Comparison of ENCODE assay signal across 7 mouse cellular contexts in the genomic region with DNA sequence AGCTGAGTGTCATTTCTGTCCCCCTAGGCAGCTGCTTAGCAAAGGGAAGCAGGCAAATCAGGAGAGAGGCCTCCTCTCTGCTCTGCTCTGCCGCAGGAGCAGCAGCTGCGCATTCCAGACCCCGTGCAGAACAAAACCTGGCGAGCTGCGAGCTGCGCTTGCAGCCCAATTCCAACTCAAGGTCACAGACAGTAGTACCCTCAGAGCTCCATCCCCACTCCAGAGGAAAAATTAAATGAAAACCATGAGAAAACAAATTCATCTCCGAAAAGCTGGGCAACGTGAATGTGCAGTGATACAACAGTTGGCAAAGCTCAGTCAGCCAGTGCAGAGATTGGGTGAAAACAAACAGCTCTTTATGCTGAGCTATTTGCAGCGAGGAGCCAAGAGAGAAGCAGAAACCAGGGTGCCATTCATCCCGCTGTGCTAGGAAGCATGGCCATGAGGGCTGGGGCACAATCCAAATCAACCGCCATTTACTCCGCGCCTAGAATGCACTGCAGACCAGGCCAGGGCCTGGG. TPM values are rescaled to one million over a fixed set of nuclear protein-coding genes. Genes with fewer than 3 reads are reported as not detected.
DNase-seq lines count a peak whose midpoint lies in the region; ATAC-seq and TF ChIP-seq lines count a peak whose summit lies in the region.

No protein-coding gene starts in this region.

- H3K27me3 ChIP-seq in cerebellum, adult 2 months (ENCODE audit: control insufficient read depth, insufficient read depth, low read length) = no peaks in the 10 kb centered on the region; the same call in 1 of the 2 replicates
- H3K27me3 ChIP-seq in embryonic facial prominence, embryonic 14.5 days (replicated peaks; ENCODE audit: control insufficient read depth, insufficient read depth, low read length) = no peaks in the 10 kb centered on the region
- no peaks in the 10 kb centered on the region for H3K27me3 ChIP-seq in heart, postnatal 0 days (ENCODE audit: control insufficient read depth, insufficient read depth, low read length)
- H3K27me3 ChIP-seq in myocyte (ENCODE audit: control insufficient read depth, insufficient read depth, insufficient read length) = no peaks in the 10 kb centered on the region

- peak overlapping the region; percentile 71 for H3K27ac ChIP-seq in cerebellum, adult 2 months (ENCODE audit: insufficient read depth, low read length)
- peak overlapping the region; percentile 78 for H3K27ac ChIP-seq in embryonic facial prominence, embryonic 14.5 days (replicated peaks; ENCODE audit: low read depth, low read length)
- H3K27ac ChIP-seq in heart, postnatal 0 days (ENCODE audit: low read depth) = peak overlapping the region; percentile 88

- TF ChIP-seq POLR2A in cerebellum, adult 2 months (IDR thresholded peaks at IDR 0.05; ENCODE audit: borderline replicate concordance, insufficient read depth, low read length) = no peak
- no peak for TF ChIP-seq POLR2A in myocyte (IDR thresholded peaks at IDR 0.05; ENCODE audit: insufficient read length, low read depth)

- peak; percentile 57 to 64 for DNase-seq in cerebellum, adult 2 months
- DNase-seq in embryonic facial prominence, embryonic 14.5 days (ENCODE audit: low spot score) = peak; percentile 83
- peak; percentile 78 for DNase-seq in heart, postnatal 0 days (ENCODE audit: low spot score)
- DNase-seq in left cerebral cortex, postnatal 10 days (ENCODE audit: extremely low spot score in 1 of 2, low spot score in 2 of 2) = peak; percentile 50 to 55

- TF ChIP-seq EP300 in heart, postnatal 0 days (IDR thresholded peaks at IDR 0.05; ENCODE audit: low read depth) = no peak

- intact Hi-C loops in left cerebral cortex, postnatal 10 days (cut with DNase I) = loop anchor here (10.0 kb wide), 1 partner anchor 49 kb away; the partner anchor contains the start of genes Mrpl48 and Rab6a

- no peak overlapping the region for H3K4me3 ChIP-seq in cerebellum, adult 2 months (replicated peaks; ENCODE audit: insufficient read depth, low read depth, low read length)
- no peak overlapping the region for H3K4me3 ChIP-seq in embryonic facial prominence, embryonic 14.5 days (ENCODE audit: low read depth, low read length)
- 0 out of 2 replicates have a peak overlapping the region, but pooled peaks have one; percentile 5 for H3K4me3 ChIP-seq in heart, postnatal 0 days (ENCODE audit: low read depth, low read length)
- no peak overlapping the region for H3K4me3 ChIP-seq in myocyte

- TF ChIP-seq CTCF in cerebellum, adult 2 months (IDR thresholded peaks at IDR 0.05; ENCODE audit: borderline replicate concordance, insufficient read depth, low read depth, low read length) = no peak
- TF ChIP-seq CTCF in heart, postnatal 0 days (IDR thresholded peaks at IDR 0.05; ENCODE audit: low read depth) = no peak

- no peak overlapping the region for H3ac ChIP-seq in myocyte (ENCODE audit: control insufficient read depth, insufficient read length)

- H3K36me3 ChIP-seq in embryonic facial prominence, embryonic 14.5 days (ENCODE audit: control insufficient read depth, insufficient read depth, low read length) = peaks cover 15% of the 10 kb centered on the region; the same call in 1 of the 2 replicates
- H3K36me3 ChIP-seq in heart, postnatal 0 days (replicated peaks; ENCODE audit: control insufficient read depth, insufficient read depth, low read length) = peaks cover 18% of the 10 kb centered on the region
- H3K36me3 ChIP-seq in myocyte (ENCODE audit: control insufficient read depth, insufficient read depth) = no peaks in the 10 kb centered on the region

- H3K9me3 ChIP-seq in embryonic facial prominence, embryonic 14.5 days (ENCODE audit: control insufficient read depth, low read length) = no peaks in the 10 kb centered on the region
- H3K9me3 ChIP-seq in heart, postnatal 0 days (replicated peaks; ENCODE audit: control insufficient read depth, low read length) = no peaks in the 10 kb centered on the region

- peak overlapping the region; percentile 32 for H3K4me2 ChIP-seq in embryonic facial prominence, embryonic 14.5 days (ENCODE audit: low read depth, low read length)
- H3K4me2 ChIP-seq in heart, postnatal 0 days (ENCODE audit: low read depth, low read length) = peak overlapping the region; percentile 37; the same call in 1 of the 2 replicates
- peak overlapping the region; percentile 8 for H3K4me2 ChIP-seq in myocyte (ENCODE audit: low read depth)

- ATAC-seq in embryonic facial prominence, embryonic 14.5 days (ENCODE audit: low read depth) = peak; percentile 91
- peak; percentile 89 for ATAC-seq in heart, postnatal 0 days (ENCODE audit: insufficient read depth, low read depth)
- no peak for ATAC-seq in megakaryocyte-erythroid progenitor cell, adult 5-6 weeks (replicated peaks; ENCODE audit: low FRiP score, low TSS enrichment, poor library complexity, severe bottlenecking)
- ATAC-seq in megakaryocyte, adult 5-6 weeks (ENCODE audit: poor library complexity, severe bottlenecking) = no peak

- H3K79me2 ChIP-seq in myocyte (ENCODE audit: control insufficient read depth, insufficient read depth) = no peaks in the 10 kb centered on the region

- peak overlapping the region; percentile 30 for H3K9ac ChIP-seq in embryonic facial prominence, embryonic 14.5 days (ENCODE audit: low read depth, low read length)
- no peak overlapping the region for H3K9ac ChIP-seq in heart, postnatal 0 days (replicated peaks; ENCODE audit: low read depth, low read length)

- H3K4me1 ChIP-seq in cerebellum, adult 2 months (ENCODE audit: control insufficient read depth, insufficient read depth, low read length) = peaks cover 4% of the 10 kb centered on the region; the same call in 1 of the 2 replicates
- H3K4me1 ChIP-seq in embryonic facial prominence, embryonic 14.5 days (ENCODE audit: control insufficient read depth, insufficient read depth, low read length) = peaks cover 9% of the 10 kb centered on the region; the same call in 1 of the 2 replicates
- peaks cover 12% of the 10 kb centered on the region; the same call in 1 of the 2 replicates for H3K4me1 ChIP-seq in heart, postnatal 0 days (ENCODE audit: control insufficient read depth, insufficient read depth)

- WGBS in cerebellum, adult 2 months = 17% methylated on average over 13 of the region's 13 CpGs
- WGBS in embryonic facial prominence, embryonic 14.5 days = 20% methylated on average over 13 of the region's 13 CpGs
- 27% methylated on average over 13 of the region's 13 CpGs for WGBS in heart, postnatal 0 days

TF ChIP-seq in myocyte, 11 proteins besides CTCF, POLR2A, EP300 and RAD21 (continues in another document):
- TF ChIP-seq CEBPB (IDR thresholded peaks at IDR 0.05; ENCODE audit: insufficient read depth, poor library complexity, severe bottlenecking) (no peak), POLR2AphosphoS2 (IDR thresholded peaks at IDR 0.05; ENCODE audit: insufficient read length, low read depth) (no peak)

RNA-seq across cellular contexts. Expression of gene Coa4, which starts 18.6 kb away (rescaled TPM):
- 12.7 and 13.0 TPM in 2 replicates for polyA plus RNA-seq in cerebellum, adult 2 months (2012; rRNA removed)
- polyA plus RNA-seq in embryonic facial prominence, embryonic 14.5 days (2014; fragmentation: Nextera tagmentation; extraction: Ambion mirVana) = 17.6 and 22.1 TPM in 2 replicates
- total RNA-seq in heart, postnatal 0 days (2014; rRNA removed; ENCODE audit: low replicate concordance) = 4.3 and 9.0 TPM in 2 replicates
- 21.1 and 26.5 TPM in 2 replicates for polyA plus RNA-seq in heart, postnatal 0 days (2015; fragmentation: Nextera tagmentation; extraction: Ambion mirVana)
- 1 to 10 TPM; 7.8 to 9.0 TPM for total RNA-seq in left cerebral cortex, postnatal 10 days (2021)
- polyA plus RNA-seq in myocyte (2012; fragmentation: generic; extraction: Trizol) = 15.5 TPM
- 14.2 and 20.1 TPM in 2 replicates for total RNA-seq in megakaryocyte-erythroid progenitor cell, adult 5-6 weeks (2014; fragmentation: Nextera tagmentation)
- total RNA-seq in megakaryocyte-erythroid progenitor cell, adult 5-6 weeks (2017) = 8.2 and 9.0 TPM in 2 replicates
- total RNA-seq in megakaryocyte, adult 5-6 weeks (2015) = 24.7 and 31.5 TPM in 2 replicates
- 19.4 and 23.0 TPM in 2 replicates for total RNA-seq in megakaryocyte, adult 5-6 weeks (2017)

RNA-seq across cellular contexts. Expression of gene Dnajb13, which starts 40.7 kb away (rescaled TPM):
- 1.1 and 1.2 TPM in 2 replicates for polyA plus RNA-seq in cerebellum, adult 2 months (2012; rRNA removed)
- 3.0 and 4.7 TPM in 2 replicates for polyA plus RNA-seq in embryonic facial prominence, embryonic 14.5 days (2014; fragmentation: Nextera tagmentation; extraction: Ambion mirVana)
- not detected in 2 replicates for total RNA-seq in heart, postnatal 0 days (2014; rRNA removed; ENCODE audit: low replicate concordance)
- 0.07 and 0.52 TPM in 2 replicates for polyA plus RNA-seq in heart, postnatal 0 days (2015; fragmentation: Nextera tagmentation; extraction: Ambion mirVana)
- total RNA-seq in left cerebral cortex, postnatal 10 days (2021) = under 1 TPM; 0.47 to 0.54 TPM
- polyA plus RNA-seq in myocyte (2012; fragmentation: generic; extraction: Trizol) = 0.46 TPM
- total RNA-seq in megakaryocyte-erythroid progenitor cell, adult 5-6 weeks (2014; fragmentation: Nextera tagmentation) = not detected in 2 replicates
- 0.05 and 1.8 TPM in 2 replicates for total RNA-seq in megakaryocyte-erythroid progenitor cell, adult 5-6 weeks (2017)
- not detected in 2 replicates for total RNA-seq in megakaryocyte, adult 5-6 weeks (2015)
- total RNA-seq in megakaryocyte, adult 5-6 weeks (2017) = 0.16 and 0.44 TPM in 2 replicates

RNA-seq across cellular contexts. Expression of gene Rab6a, which starts 51.7 kb away (rescaled TPM):
- 252 and 259 TPM in 2 replicates for polyA plus RNA-seq in cerebellum, adult 2 months (2012; rRNA removed)
- polyA plus RNA-seq in embryonic facial prominence, embryonic 14.5 days (2014; fragmentation: Nextera tagmentation; extraction: Ambion mirVana) = 130 and 136 TPM in 2 replicates
- 66.0 and 87.6 TPM in 2 replicates for total RNA-seq in heart, postnatal 0 days (2014; rRNA removed; ENCODE audit: low replicate concordance)
- polyA plus RNA-seq in heart, postnatal 0 days (2015; fragmentation: Nextera tagmentation; extraction: Ambion mirVana) = 73.8 and 78.1 TPM in 2 replicates
- 100 to 1,000 TPM; 386 to 392 TPM for total RNA-seq in left cerebral cortex, postnatal 10 days (2021)
- 48.5 TPM for polyA plus RNA-seq in myocyte (2012; fragmentation: generic; extraction: Trizol)
- 35.0 and 46.8 TPM in 2 replicates for total RNA-seq in megakaryocyte-erythroid progenitor cell, adult 5-6 weeks (2014; fragmentation: Nextera tagmentation)
- 50.5 and 53.1 TPM in 2 replicates for total RNA-seq in megakaryocyte-erythroid progenitor cell, adult 5-6 weeks (2017)
- total RNA-seq in megakaryocyte, adult 5-6 weeks (2015) = 102 and 106 TPM in 2 replicates
- 87.5 and 100 TPM in 2 replicates for total RNA-seq in megakaryocyte, adult 5-6 weeks (2017)

RNA-seq across cellular contexts. Expression of gene Mrpl48, which starts 52.6 kb away (rescaled TPM):
- 95.5 and 96.5 TPM in 2 replicates for polyA plus RNA-seq in cerebellum, adult 2 months (2012; rRNA removed)
- polyA plus RNA-seq in embryonic facial prominence, embryonic 14.5 days (2014; fragmentation: Nextera tagmentation; extraction: Ambion mirVana) = 82.1 and 84.5 TPM in 2 replicates
- total RNA-seq in heart, postnatal 0 days (2014; rRNA removed; ENCODE audit: low replicate concordance) = 32.6 and 54.8 TPM in 2 replicates
- polyA plus RNA-seq in heart, postnatal 0 days (2015; fragmentation: Nextera tagmentation; extraction: Ambion mirVana) = 119 and 121 TPM in 2 replicates
- total RNA-seq in left cerebral cortex, postnatal 10 days (2021) = 10 to 100 TPM; 48.5 to 55.5 TPM
- polyA plus RNA-seq in myocyte (2012; fragmentation: generic; extraction: Trizol) = 34.4 TPM
- total RNA-seq in megakaryocyte-erythroid progenitor cell, adult 5-6 weeks (2014; fragmentation: Nextera tagmentation) = 50.3 and 57.1 TPM in 2 replicates
- 93.1 and 138 TPM in 2 replicates for total RNA-seq in megakaryocyte-erythroid progenitor cell, adult 5-6 weeks (2017)
- total RNA-seq in megakaryocyte, adult 5-6 weeks (2015) = 49.4 and 54.0 TPM in 2 replicates
- 62.2 and 83.3 TPM in 2 replicates for total RNA-seq in megakaryocyte, adult 5-6 weeks (2017)

Comparison
In these comparisons a context has a peak if more than half of its experiments do, and no peak if none do; other contexts are left out.
1. ATAC-seq: peak in embryonic facial prominence, embryonic 14.5 days (single experiment) and heart, postnatal 0 days (single experiment); none in megakaryocyte-erythroid progenitor cell, adult 5-6 weeks (single experiment) and megakaryocyte, adult 5-6 weeks (single experiment).
2. Peak in every context shown above with its lines, with median percentiles within 50 percentile points of each other: DNase-seq, H3K27ac ChIP-seq and H3K4me2 ChIP-seq.